Mouse (Mus musculus): ENCODE data around the gene Rnf26. TPM values are rescaled to one million over a fixed set of nuclear protein-coding genes. Genes with fewer than 3 reads are reported as not detected.

Gene Rnf26
- polyA plus RNA-seq, 1 experiment, result 26.4 TPM

GRCm38 (mm10) chr9:44045884-44046272 lies 67.4 kb downstream of the Rnf26 start:
- Histone ChIP-seq H3K36me3 (ENCODE audit: control insufficient read depth, insufficient read depth, low read length) (no peaks in the 10 kb centered on the region), H3K4me1 (ENCODE audit: control insufficient read depth, insufficient read depth, insufficient read length, low read length) (peaks cover 2% of the 10 kb centered on the region; the same call in 1 of the 2 replicates), H3K4me3 (ENCODE audit: low read depth, low read length) (no peak overlapping the region), H3K27me3 (ENCODE audit: control insufficient read depth, insufficient read depth, low read length) (peaks cover 15% of the 10 kb centered on the region), H3K27ac (ENCODE audit: insufficient read depth, low read depth, low read length) (no peak overlapping the region)
- TF ChIP-seq POLR2A (IDR thresholded peaks at IDR 0.05; ENCODE audit: low read depth, low read length) (no peak), CTCF (IDR thresholded peaks at IDR 0.05; ENCODE audit: extremely low read depth, insufficient read length, insufficient replicate concordance, low read depth, low read length) (no peak)
- 66% methylated on average over 5 of the region's 5 CpGs for WGBS

Other genes with a start within 250 kb of the Rnf26 start
- gene Thy1, start 70.1 kb downstream of the Rnf26 start, polyA plus RNA-seq (2012; rRNA removed), result 17.0 and 20.7 TPM in 2 replicates
- 12.0 and 17.7 TPM in 2 replicates for gene Usp2, start 46.5 kb downstream of the Rnf26 start, polyA plus RNA-seq (2012; rRNA removed)
- gene Mfrp, start 11.8 kb downstream of the Rnf26 start, polyA plus RNA-seq (2012; rRNA removed), result 0.04 TPM in 2 replicates
- 6.4 and 7.0 TPM in 2 replicates for gene C1qtnf5, start 6.3 kb downstream of the Rnf26 start, polyA plus RNA-seq (2012; rRNA removed)
- not detected in 2 replicates for gene Gm49380, start within 50 bp of the Rnf26 start, polyA plus RNA-seq (2012; rRNA removed)
- 14.2 and 14.3 TPM in 2 replicates for gene Mcam, start 21.0 kb upstream of the Rnf26 start, polyA plus RNA-seq (2012; rRNA removed)
- gene Cbl, start 120.5 kb upstream of the Rnf26 start, polyA plus RNA-seq (2012; rRNA removed), result 2.9 and 6.9 TPM in 2 replicates
- not detected in 2 replicates for gene Ccdc153, start 127.2 kb upstream of the Rnf26 start, polyA plus RNA-seq (2012; rRNA removed)
- 9.9 and 23.6 TPM in 2 replicates for gene Pdzd3, start 138.0 kb upstream of the Rnf26 start, polyA plus RNA-seq (2012; rRNA removed)
- gene Nlrx1, start 155.1 kb upstream of the Rnf26 start, polyA plus RNA-seq (2012; rRNA removed), result 3.1 and 7.5 TPM in 2 replicates
- gene Abcg4, start 175.1 kb upstream of the Rnf26 start, polyA plus RNA-seq (2012; rRNA removed), result 1.3 and 2.0 TPM in 2 replicates
- gene Hinfp, start 192.2 kb upstream of the Rnf26 start, polyA plus RNA-seq (2012; rRNA removed), result 20.6 and 20.8 TPM in 2 replicates
- gene C2cd2l, start 206.8 kb upstream of the Rnf26 start, polyA plus RNA-seq (2012; rRNA removed), result 113 and 257 TPM in 2 replicates
- gene Dpagt1, start 212.5 kb upstream of the Rnf26 start, polyA plus RNA-seq (2012; rRNA removed), result 27.7 and 47.4 TPM in 2 replicates
- gene H2afx, start 221.2 kb upstream of the Rnf26 start, polyA plus RNA-seq (2012; rRNA removed), result 180 and 255 TPM in 2 replicates
- 37.0 and 44.0 TPM in 2 replicates for gene Hmbs, start 230.7 kb upstream of the Rnf26 start, polyA plus RNA-seq (2012; rRNA removed)
- gene Vps11, start 248.2 kb upstream of the Rnf26 start, polyA plus RNA-seq (2012; rRNA removed), result 12.4 and 22.3 TPM in 2 replicates

Measured in small intestine, adult 2 months (tissue).